Mouse (Mus musculus) stomach, embryonic 14.5 days (tissue): ENCODE data around the gene Nell1. TPM values are rescaled to one million over a fixed set of nuclear protein-coding genes. Genes with fewer than 3 reads are reported as not detected.
A peak's percentile ranks its signal among the peaks of the same experiment; 100 is the strongest.

ENCODE experiments used
- ATAC-seq: fragments of 200-750 bp; cut with Nextera tagmentation; 2 replicates; pipeline ENCODE4 v1.8.0; 2017; ENCODE audit warnings: low read depth, moderate TSS enrichment; ENCODE audit not compliant: insufficient number of reproducible peaks, insufficient read depth, low FRiP score
- H3K27ac ChIP-seq: fragments of 300-500 bp; sonication (generic); 2 replicates; pipeline ENCODE4 v1.5.1; 2014; ENCODE audit warnings: mild to moderate bottlenecking, low read length, moderate library complexity, mixed read lengths
- H3K27me3 ChIP-seq: fragments of 300-500 bp; sonication (generic); 2 replicates; pipeline ENCODE4 v1.6.1; 2014; ENCODE audit warnings: low read length, control low read depth, mixed read lengths; ENCODE audit not compliant: control insufficient read depth, insufficient read depth
- H3K36me3 ChIP-seq: fragments of 300-500 bp; sonication (generic); 2 replicates; pipeline ENCODE4 v1.6.1; 2014; ENCODE audit warnings: mild to moderate bottlenecking, control low read depth, low read length, moderate library complexity, mixed read lengths; ENCODE audit not compliant: control insufficient read depth, insufficient read depth
- H3K4me1 ChIP-seq: fragments of 300-500 bp; sonication (generic); 2 replicates; pipeline ENCODE4 v1.6.1; 2014; ENCODE audit warnings: low read length, control low read depth, mixed read lengths; ENCODE audit not compliant: control insufficient read depth, insufficient read depth
- H3K4me2 ChIP-seq: fragments of 300-500 bp; sonication (generic); replicated peaks from 2 replicates; pipeline ENCODE4 v1.6.1; 2014; ENCODE audit warnings: low read depth, low read length, control low read depth
- H3K4me3 ChIP-seq: fragments of 300-500 bp; sonication (generic); 2 replicates; pipeline ENCODE4 v1.5.1; 2014; ENCODE audit warnings: low read depth, low read length, control low read depth
- H3K9ac ChIP-seq: fragments of 300-500 bp; sonication (generic); replicated peaks from 2 replicates; pipeline ENCODE4 v1.6.1; 2014; ENCODE audit warnings: low read depth, mild to moderate bottlenecking, control low read depth, low read length, moderate library complexity, mixed read lengths
- H3K9me3 ChIP-seq: fragments of 300-500 bp; sonication (generic); 2 replicates; pipeline ENCODE4 v1.6.1; 2016; ENCODE audit warnings: low read depth, low read length, control low read depth; ENCODE audit not compliant: control insufficient read depth
- WGBS: fragments of 180-500 bp; shearing (Covaris S2); extraction: QIAGEN DNeasy Blood & Tissue Kit; methylation state at CpG from one replicate; pipeline ENCODE4 v1.1.7; 2014; 5-methylcytosine and 5-hydroxymethylcytosine counted together
- polyA plus RNA-seq: library from polyadenylated mRNA; unstranded; fragments of >200 nt; fragmentation: Nextera tagmentation; extraction: Ambion mirVana; gene quantifications from 2 replicates; pipeline ENCODE4 v1.2.1, GENCODE M21; 2014

Nell1 gene
- polyA plus RNA-seq, 1 experiment from 2014 or later = 7.3 TPM

GRCm38 (mm10) chr7:50783652-50784051 is 809.0 kb downstream of the Nell1 start:
- no peak overlapping the region for H3K9ac ChIP-seq
- WGBS = 83% methylated on average over 1 of the region's 1 CpGs
- H3K36me3 ChIP-seq = no peaks in the 10 kb centered on the region
- no peaks in the 10 kb centered on the region for H3K27me3 ChIP-seq
- H3K27ac ChIP-seq = no peak overlapping the region
- ATAC-seq = no peak
- no peaks in the 10 kb centered on the region for H3K9me3 ChIP-seq
- no peaks in the 10 kb centered on the region for H3K4me1 ChIP-seq
- no peak overlapping the region for H3K4me3 ChIP-seq
- H3K4me2 ChIP-seq = no peak overlapping the region

GRCm38 (mm10) chr7:50826180-50826579 is 851.5 kb downstream of the Nell1 start:
- ATAC-seq = no peak
- no peaks in the 10 kb centered on the region for H3K9me3 ChIP-seq
- 27% methylated on average over 7 of the region's 7 CpGs for WGBS

GRCm38 (mm10) chr7:50832799-50833198 is 858.1 kb downstream of the Nell1 start:
- H3K4me3 ChIP-seq = no peak overlapping the region
- no peak for ATAC-seq
- H3K4me2 ChIP-seq = no peak overlapping the region
- H3K27me3 ChIP-seq = no peaks in the 10 kb centered on the region
- WGBS = 71% methylated on average over 3 of the region's 3 CpGs
- no peaks in the 10 kb centered on the region for H3K9me3 ChIP-seq
- no peaks in the 10 kb centered on the region for H3K36me3 ChIP-seq
- no peak overlapping the region for H3K27ac ChIP-seq
- no peak overlapping the region for H3K9ac ChIP-seq
- H3K4me1 ChIP-seq = no peaks in the 10 kb centered on the region

More at GRCm38 (mm10) chr7:50826180-50826579, 851.5 kb downstream of the Nell1 start:
- no peaks in the 10 kb centered on the region for H3K4me1 ChIP-seq
- no peak overlapping the region for H3K4me3 ChIP-seq
- no peak overlapping the region for H3K27ac ChIP-seq
- no peak overlapping the region for H3K9ac ChIP-seq
- H3K36me3 ChIP-seq = no peaks in the 10 kb centered on the region
- H3K4me2 ChIP-seq = no peak overlapping the region
- H3K27me3 ChIP-seq = no peaks in the 10 kb centered on the region

DNA sequence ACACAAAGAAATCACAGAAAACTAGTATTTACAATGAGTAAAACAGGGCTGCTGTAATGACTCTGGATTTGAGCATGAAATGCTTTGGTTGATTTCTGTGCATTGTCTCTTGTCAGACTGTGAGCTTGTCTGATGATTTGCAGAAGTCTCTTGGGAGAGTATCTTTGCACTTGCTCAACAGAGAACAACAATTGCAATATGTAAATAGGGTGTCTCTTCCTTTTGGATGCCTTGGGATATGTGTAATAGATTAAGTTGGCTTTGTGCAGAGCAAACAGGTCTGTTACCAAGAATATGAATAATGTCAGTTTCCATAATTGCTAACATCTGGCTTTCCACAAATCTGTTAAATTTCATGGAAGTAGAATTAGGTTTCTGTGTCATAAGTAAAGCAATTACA is 868.0 kb downstream of the Nell1 start:
- no peaks in the 10 kb centered on the region for H3K4me1 ChIP-seq
- no peak overlapping the region for H3K4me3 ChIP-seq
- no peaks in the 10 kb centered on the region for H3K9me3 ChIP-seq
- H3K27ac ChIP-seq = no peak overlapping the region
- H3K9ac ChIP-seq = no peak overlapping the region
- no peaks in the 10 kb centered on the region for H3K36me3 ChIP-seq
- H3K4me2 ChIP-seq = no peak overlapping the region
- H3K27me3 ChIP-seq = no peaks in the 10 kb centered on the region
- no peak for ATAC-seq

DNA sequence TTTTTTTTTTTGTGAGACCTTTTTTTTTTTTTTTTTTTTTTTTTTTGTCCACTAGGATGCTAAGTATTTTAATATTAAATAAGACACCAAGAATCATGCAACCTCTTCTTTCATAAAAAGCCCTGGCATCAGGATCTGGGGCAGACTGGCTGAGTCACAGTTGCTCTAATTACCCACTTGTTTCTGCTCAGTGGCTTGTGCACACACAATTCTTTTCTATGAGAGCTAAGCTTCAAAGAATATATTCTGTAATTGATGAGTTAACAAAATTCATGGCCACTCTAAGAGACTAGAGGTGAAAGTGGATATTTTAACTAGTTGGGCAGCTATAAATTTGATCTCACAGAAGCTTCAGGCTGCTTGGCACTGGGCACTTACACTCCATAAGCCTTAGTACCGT is 873.3 kb downstream of the Nell1 start:
- ATAC-seq = no peak
- Histone ChIP-seq H3K4me1 (no peaks in the 10 kb centered on the region), H3K27ac (no peak overlapping the region), H3K9me3 (no peaks in the 10 kb centered on the region), H3K36me3 (no peaks in the 10 kb centered on the region), H3K27me3 (no peaks in the 10 kb centered on the region), H3K9ac (no peak overlapping the region), H3K4me2 (no peak overlapping the region), H3K4me3 (no peak overlapping the region)
- 69% methylated on average over 1 of the region's 1 CpGs for WGBS

DNA sequence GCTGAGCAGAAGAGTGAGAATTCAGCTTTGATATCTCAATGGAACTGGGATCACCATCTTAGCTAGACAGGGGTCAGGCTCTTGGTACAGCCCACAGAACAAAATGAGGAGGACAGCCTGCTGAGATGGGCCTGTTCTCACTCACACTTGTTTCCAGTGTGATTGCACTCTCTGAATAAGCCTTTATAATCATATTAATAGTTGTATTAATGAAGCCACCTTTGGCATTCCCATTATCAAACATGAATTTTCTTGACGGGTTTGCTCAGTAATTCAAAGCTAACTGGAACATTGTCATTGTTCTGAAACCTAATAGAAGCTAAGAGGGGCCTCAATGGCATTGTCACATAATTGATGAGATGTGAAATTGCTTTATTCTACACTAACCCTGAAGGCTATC is 875.6 kb downstream of the Nell1 start:
- no peaks in the 10 kb centered on the region for H3K36me3 ChIP-seq
- no peaks in the 10 kb centered on the region for H3K9me3 ChIP-seq
- no peaks in the 10 kb centered on the region for H3K4me1 ChIP-seq
- H3K27ac ChIP-seq = no peak overlapping the region
- no peak overlapping the region for H3K4me3 ChIP-seq
- no peak overlapping the region for H3K9ac ChIP-seq
- no peak for ATAC-seq
- no peak overlapping the region for H3K4me2 ChIP-seq
- WGBS = 80% methylated on average over 1 of the region's 1 CpGs
- no peaks in the 10 kb centered on the region for H3K27me3 ChIP-seq

DNA sequence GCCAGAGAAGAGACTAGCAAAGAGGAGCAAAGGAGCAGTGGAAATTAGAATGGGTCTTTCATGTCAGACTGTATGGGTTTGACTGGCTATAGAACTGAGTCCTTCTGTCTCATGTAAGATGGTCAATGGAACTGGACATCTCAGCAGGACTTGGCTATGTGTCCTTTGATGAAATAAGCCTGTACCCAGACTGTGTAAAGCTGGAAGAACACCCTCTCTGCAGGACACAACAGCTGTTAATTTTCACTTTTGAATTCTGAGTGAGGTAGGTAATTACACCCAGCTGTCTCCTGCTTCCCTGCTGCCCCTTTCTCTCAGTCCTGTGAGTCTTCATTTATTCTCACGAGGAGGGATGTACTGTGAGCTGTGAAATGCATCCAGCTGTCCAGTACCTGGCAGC is 895.5 kb downstream of the Nell1 start:
- 28% methylated on average over 1 of the region's 1 CpGs for WGBS
- H3K9me3 ChIP-seq = no peaks in the 10 kb centered on the region
- ATAC-seq = no peak
- no peak overlapping the region for H3K9ac ChIP-seq
- H3K4me1 ChIP-seq = no peaks in the 10 kb centered on the region
- no peak overlapping the region for H3K4me2 ChIP-seq
- no peaks in the 10 kb centered on the region for H3K36me3 ChIP-seq
- H3K27ac ChIP-seq = no peak overlapping the region
- no peak overlapping the region for H3K4me3 ChIP-seq
- H3K27me3 ChIP-seq = no peaks in the 10 kb centered on the region

DNA sequence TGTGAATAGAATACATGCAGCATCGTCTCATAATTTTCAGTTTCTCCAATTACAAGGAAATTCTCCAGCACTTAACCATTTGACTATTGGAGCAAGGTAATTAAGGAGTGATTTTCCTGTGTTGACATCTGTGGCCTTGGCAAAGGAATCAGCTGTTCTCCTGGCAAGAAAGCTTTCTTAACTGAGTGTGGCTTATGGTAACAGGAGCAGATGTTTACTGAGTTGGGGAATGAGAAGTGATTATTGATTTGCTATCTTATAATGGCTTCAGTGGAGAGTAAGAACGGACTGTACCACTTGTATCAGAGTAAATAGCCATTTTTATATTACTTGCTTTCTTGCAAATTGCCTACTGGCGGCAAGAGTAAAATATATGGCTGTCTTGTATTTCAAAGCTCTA is 913.0 kb downstream of the Nell1 start:
- no peak overlapping the region for H3K9ac ChIP-seq
- H3K4me3 ChIP-seq = no peak overlapping the region
- no peak for ATAC-seq
- no peak overlapping the region for H3K4me2 ChIP-seq
- no peaks in the 10 kb centered on the region for H3K36me3 ChIP-seq
- H3K9me3 ChIP-seq = no peaks in the 10 kb centered on the region
- no peaks in the 10 kb centered on the region for H3K27me3 ChIP-seq
- WGBS = 61% methylated on average over 3 of the region's 3 CpGs
- H3K27ac ChIP-seq = no peak overlapping the region
- H3K4me1 ChIP-seq = no peaks in the 10 kb centered on the region

GRCm38 (mm10) chr7:50899541-50900088 is 925.0 kb downstream of the Nell1 start:
- Histone ChIP-seq H3K4me1 (no peaks in the 10 kb centered on the region), H3K4me2 (no peak overlapping the region), H3K9me3 (no peaks in the 10 kb centered on the region), H3K4me3 (no peak overlapping the region), H3K9ac (no peak overlapping the region), H3K27me3 (no peaks in the 10 kb centered on the region), H3K36me3 (no peaks in the 10 kb centered on the region), H3K27ac (peak overlapping the region; percentile 3; the same call in 1 of the 2 replicates)
- WGBS = 41% methylated on average over 6 of the region's 6 CpGs
- peak; percentile 42; the same call in 1 of the 2 replicates for ATAC-seq
